Mouse (Mus musculus) thymus, postnatal 0 days (tissue): Measurements from ENCODE around the gene Cabp2. TPM values are rescaled to one million over a fixed set of nuclear protein-coding genes. Genes with fewer than 3 reads are reported as not detected.
"Not testable (repeated sequence)": the region's sequence is repeated elsewhere in the genome, so short reads cannot be mapped to it uniquely, and the experiment has no call there.

Experiments used
- DNase-seq: peaks from one replicate; pipeline ENCODE4 v3.0.0-alpha.2; 2015; ENCODE audit warnings: low spot score
- polyA plus RNA-seq: library from polyadenylated mRNA; unstranded; fragments of >200 nt; fragmentation: Nextera tagmentation; extraction: Ambion mirVana; gene quantifications from 2 replicates; pipeline ENCODE4 v1.2.1, GENCODE M21; 2015

Cabp2 gene
- polyA plus RNA-seq, 1 experiment from 2014 or later: 0.42 TPM

- no peak for DNase-seq
Observed at GRCm38 (mm10) chr19:4055947-4056693, 25.3 kb upstream of the Cabp2 start.

- DNase-seq: no peak
Observed at GRCm38 (mm10) chr19:4056727-4057126, 24.7 kb upstream of the Cabp2 start.

GRCm38 (mm10) chr19:4057389-4057788, 24.0 kb upstream of the Cabp2 start:
- no peak for DNase-seq

GRCm38 (mm10) chr19:4057962-4058361, 23.4 kb upstream of the Cabp2 start:
- no peak for DNase-seq

- no peak for DNase-seq
Observed at GRCm38 (mm10) chr19:4058581-4058980, 22.8 kb upstream of the Cabp2 start.

GRCm38 (mm10) chr19:4059069-4059740, 22.2 kb upstream of the Cabp2 start, which contains the start of gene Gstp3:
Gene Gstp3 (minus strand): TSS chr19:4059569.
- peak; percentile 62 for DNase-seq

- DNase-seq: not testable (repeated sequence)
Observed at GRCm38 (mm10) chr19:4060044-4060898, 21.1 kb upstream of the Cabp2 start.

GRCm38 (mm10) chr19:4060899-4061465, 20.4 kb upstream of the Cabp2 start:
- DNase-seq: no peak

- not testable (repeated sequence) for DNase-seq
Observed at GRCm38 (mm10) chr19:4063357-4063756, 18.0 kb upstream of the Cabp2 start.

- not testable (repeated sequence) for DNase-seq
Observed at GRCm38 (mm10) chr19:4064501-4064900, 16.9 kb upstream of the Cabp2 start.

- DNase-seq: no peak
Observed at GRCm38 (mm10) chr19:4066280-4066679, 15.1 kb upstream of the Cabp2 start.

GRCm38 (mm10) chr19:4066877-4067276, 14.5 kb upstream of the Cabp2 start:
- DNase-seq: no peak

GRCm38 (mm10) chr19:4068242-4068641, 13.1 kb upstream of the Cabp2 start:
- DNase-seq: not testable (repeated sequence)

- no peak for DNase-seq
Observed at GRCm38 (mm10) chr19:4068717-4069410, 12.5 kb upstream of the Cabp2 start.

- no peak for DNase-seq
Observed at GRCm38 (mm10) chr19:4070311-4070710, 11.1 kb upstream of the Cabp2 start.

- DNase-seq: no peak
Observed at GRCm38 (mm10) chr19:4070756-4071155, 10.6 kb upstream of the Cabp2 start.

- no peak for DNase-seq
Observed at GRCm38 (mm10) chr19:4071406-4071805, 10.0 kb upstream of the Cabp2 start.

- no peak for DNase-seq
Observed at GRCm38 (mm10) chr19:4072706-4073424, 8.5 kb upstream of the Cabp2 start.

GRCm38 (mm10) chr19:4075531-4075930, 5.8 kb upstream of the Cabp2 start:
- DNase-seq: no peak

GRCm38 (mm10) chr19:4079594-4079993, 1.8 kb upstream of the Cabp2 start:
- DNase-seq: no peak
